Mouse (Mus musculus) activated CD4-positive, CD25-positive, alpha-beta regulatory T cell (primary cell): ENCODE measurements around the gene Otud5. TPM values are rescaled to one million over a fixed set of nuclear protein-coding genes. Genes with fewer than 3 reads are reported as not detected.

Experiments used
- polyA plus RNA-seq, 2 experiments: library from polyadenylated mRNA; unstranded; fragments of 100-300 nt; shearing (Covaris generic); gene quantifications; one replicate each; pipeline ENCODE4 v1.2.1; 2017

The Otud5 gene
- 100 to 1,000 TPM; 135 to 174 TPM for polyA plus RNA-seq

DNA sequence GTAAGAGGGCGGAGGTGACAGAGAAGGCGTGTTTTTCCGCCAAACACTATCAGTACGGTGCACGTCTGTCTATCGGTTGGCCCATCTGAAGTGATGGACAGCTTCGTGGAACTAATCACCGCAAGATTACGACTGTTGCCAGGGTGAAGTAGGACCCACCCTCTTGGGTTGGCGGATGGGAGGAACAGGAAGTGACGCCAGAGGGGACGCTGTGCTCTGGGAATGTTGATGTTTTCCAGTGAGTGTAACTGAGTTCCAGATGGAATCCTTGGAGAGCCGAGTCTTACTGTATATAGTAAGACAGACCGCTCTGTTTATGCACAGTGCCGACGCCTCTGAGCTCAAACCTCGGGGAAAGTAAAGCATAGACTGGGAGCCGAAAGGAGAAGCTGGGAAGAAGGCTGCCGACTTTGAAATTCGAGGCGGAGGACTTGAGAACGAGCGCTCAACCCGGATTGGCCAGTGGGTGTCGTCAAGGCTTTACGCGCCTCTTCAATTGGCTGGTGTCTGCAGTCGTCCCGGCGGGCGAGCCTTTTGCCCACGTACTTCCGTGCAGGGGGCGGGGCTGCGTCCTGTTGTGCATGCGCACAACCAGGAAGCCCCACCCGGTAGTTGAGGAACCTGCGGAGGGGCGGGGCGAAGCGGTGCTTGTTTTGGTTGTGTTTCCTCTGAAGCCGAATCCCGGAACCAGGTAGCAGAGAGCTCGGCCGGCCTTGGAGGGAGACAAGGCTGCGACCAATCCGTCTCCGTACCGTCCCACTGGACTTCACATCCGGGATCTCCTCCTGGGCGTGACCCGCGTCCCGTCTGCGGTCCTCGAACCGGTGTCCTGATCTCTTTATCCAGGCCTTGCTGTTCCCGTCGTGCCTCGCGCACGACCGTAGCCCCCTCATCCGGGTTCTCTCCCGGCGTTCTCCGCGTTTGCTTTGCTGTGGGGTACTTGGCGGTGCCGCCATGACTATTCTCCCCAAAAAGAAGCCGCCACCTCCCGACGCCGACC is at the start of gene Otud5:
TSS of gene Otud5 (plus strand) at position 202 of the 1,000 bp plus-strand sequence.

DNA sequence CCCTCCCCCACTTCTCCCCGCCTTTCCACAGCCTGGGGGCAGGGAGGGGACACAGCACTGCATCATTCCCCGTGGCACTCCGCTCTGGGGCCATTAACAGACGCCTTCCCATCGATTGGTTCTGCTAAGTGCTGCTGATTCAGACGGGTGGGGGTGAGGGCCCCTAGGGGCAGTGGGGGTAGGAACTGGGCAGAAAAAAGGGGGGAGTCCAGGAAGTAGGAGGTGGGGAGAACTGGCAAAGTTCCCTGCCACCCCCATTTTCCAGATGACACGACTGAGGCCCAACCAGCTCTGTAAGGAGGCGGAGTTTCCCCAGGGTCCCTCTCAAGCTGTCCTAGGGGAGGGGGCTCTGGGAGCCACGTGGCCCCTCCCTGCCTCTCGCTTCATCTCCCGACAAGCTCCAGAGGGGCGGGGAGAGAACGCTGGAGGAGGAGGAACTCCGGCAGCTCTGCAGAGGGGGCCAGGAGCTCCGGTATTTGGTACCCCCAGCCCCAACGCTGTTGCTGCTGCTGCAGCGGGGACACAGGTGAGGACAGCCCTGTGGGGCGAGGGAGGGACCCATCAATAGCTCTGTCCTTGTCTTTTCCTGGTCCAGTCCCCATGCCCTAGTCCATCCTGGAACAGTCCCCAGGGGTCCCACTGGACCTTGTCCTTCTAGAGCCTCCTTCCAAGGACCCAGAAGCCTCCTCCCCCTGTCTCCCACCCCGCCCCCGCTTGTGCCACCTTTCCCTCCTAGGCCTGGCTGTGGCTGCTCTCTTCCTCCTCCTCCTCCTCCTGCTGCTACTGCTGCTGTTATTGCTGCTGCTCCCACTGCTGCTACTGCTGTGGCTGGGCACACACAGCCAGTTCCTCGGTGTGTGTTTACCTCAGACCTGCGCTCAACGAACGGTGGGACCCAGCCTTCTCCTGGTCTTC is 19.0 kb upstream of the Otud5 start, which contains the start of gene Kcnd1:
TSS of gene Kcnd1 (plus strand) at position 425 of the 915 bp plus-strand sequence.

DNA sequence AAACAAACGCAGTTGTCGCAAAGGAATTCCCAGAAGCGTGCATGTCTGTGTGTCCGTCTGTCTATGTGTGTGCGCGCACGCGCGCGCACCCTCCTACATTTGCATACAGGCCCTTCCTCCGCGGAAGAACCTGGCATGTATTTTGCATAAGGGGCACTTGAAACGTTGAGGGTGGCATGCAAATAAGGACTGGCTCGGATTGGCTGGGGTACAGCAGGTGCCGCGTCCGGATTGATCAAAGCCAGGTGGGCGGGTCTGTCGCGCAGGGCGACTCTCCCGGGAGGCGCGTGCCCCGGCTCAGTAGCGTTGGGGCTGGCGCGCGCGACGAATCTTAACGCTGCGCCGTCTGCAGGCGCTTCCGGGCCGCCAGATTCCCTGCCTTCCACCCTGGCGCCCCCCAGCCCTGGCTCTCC is 36.8 kb downstream of the Otud5 start, which contains the start of gene Pim2:
TSS of gene Pim2 (plus strand) at position 256 of the 413 bp plus-strand sequence.

DNA sequence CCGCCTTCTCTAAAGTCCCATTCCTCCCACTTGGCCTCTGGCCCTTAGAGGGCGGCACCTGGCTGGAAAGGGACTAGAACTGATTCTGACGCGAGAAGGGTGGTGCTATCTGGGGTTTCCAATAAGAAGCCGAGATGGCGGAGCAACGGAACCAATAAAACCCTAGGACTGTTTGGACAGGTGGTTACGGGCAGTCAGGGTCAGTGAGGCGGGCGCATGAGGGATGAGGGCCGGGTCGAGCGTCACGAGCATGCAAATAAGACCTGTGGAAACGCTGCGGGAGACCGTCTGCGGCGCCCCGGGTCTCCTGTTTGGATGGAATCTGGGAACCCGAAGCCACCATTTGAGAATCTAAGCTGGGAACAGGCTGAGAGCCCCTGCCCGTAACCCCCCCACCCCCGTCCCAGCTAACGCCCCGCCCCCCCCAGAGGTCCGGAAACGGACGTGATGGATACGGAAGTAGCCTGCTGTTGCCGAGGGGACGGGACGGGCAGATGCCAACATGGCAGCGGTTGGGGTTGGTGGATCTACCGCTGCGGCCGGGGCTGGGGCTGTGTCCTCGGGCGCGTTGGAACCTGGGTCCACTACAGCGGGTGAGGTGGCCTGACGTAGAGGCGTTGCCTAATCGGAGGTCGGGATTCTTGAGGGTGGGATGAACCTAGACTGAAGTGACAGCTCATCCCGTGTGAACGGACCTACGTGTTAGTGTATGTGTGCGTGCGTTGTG is 42.8 kb downstream of the Otud5 start, which contains the start of gene Slc35a2:
TSS of gene Slc35a2 (plus strand) at position 188 of the 727 bp plus-strand sequence.

DNA sequence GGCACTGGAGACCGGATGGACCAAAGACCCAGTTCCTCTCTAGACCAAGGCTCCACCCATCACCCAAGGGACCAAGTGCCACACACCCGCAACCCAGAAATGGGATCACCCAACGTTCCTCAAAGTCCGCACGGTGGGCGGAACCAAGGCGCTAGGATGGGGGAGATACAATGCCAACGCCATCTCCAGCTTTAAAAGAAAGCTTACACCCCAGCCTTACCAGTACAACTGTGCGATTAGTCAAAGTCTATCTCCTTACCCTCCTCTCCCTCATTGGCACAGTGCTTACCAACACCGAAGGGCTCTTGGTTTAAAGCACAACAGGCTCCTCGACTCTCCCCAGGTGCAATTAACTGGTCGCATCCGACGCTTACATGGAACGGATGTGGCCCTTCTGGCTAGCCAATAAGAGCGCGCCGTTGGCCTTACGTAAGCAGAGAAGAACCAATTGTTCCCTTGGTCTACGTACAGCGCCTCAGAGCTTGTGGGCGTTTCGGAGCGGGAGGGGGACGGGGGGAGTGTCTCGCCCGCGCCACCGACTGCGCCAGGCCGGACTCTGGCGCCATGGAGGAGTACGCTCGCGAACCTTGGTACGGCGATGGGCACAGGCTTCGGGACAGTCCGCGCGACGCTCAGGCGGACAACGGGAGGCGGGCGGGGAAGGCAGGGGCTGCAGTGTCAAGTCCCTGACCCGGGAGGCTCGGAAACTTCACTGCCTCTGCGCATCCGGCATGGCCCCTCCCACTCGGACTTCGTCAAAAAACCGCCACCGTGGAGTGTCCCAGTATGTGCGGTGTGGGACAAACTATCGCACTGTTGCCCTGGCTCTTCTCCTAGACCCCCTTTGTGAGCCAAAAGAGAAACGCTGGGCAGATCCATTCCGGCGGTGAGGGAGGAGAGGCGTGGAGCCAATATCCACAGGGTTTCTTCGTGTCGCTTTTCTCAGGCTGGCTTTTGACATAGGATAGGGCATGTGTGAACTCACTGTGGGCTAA is 58.0 kb downstream of the Otud5 start, which contains the start of the genes Pqbp1 and Timm17b:
TSS of gene Pqbp1 (minus strand) at position 390 of the 995 bp plus-strand sequence.
TSS of gene Timm17b (plus strand) at position 478 of the 995 bp plus-strand sequence.

DNA sequence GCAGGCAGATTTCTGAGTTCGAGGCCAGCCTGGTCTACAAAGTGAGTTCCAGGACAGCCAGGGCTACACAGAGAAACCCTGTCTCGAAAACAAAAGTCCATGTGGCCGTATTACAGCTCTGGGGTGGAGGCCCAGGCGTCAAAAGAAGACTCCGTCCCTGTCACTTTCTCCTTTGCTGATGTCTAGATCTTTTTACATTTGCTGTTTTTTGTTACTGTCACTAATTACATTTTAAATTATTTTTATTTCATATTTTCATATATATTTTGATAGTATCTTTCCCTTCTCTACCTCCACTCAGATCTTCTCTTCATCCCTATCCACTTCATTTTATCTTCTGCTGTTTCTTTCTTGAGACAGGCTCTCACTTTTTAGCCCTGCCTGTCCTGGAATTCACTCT is 66.6 kb downstream of the Otud5 start, which contains the start of gene Gm10491:
TSS of gene Gm10491 (minus strand) at position 101 of the 400 bp plus-strand sequence.

DNA sequence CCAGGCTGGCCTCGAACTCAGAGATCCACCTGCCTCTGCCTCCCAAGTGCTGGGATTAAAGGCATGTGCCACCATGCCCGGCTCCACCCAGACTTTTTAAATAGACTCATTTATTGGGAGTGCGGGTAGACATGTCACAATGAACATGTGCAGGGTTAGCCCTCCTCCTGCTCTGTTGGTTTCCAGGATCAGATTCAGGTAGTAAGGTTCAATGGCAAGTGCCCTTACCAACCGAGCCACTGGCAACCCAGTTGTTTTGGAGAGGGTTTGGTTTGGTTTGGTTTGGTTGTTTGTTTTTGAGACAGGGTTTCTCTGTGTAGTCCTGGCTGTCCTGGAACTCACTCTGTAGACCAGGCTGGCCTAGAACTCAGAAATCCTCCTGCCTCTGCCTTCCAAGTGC is 68.1 kb downstream of the Otud5 start, which contains the start of gene Gm10490:
TSS of gene Gm10490 (plus strand) at position 301 of the 400 bp plus-strand sequence.

DNA sequence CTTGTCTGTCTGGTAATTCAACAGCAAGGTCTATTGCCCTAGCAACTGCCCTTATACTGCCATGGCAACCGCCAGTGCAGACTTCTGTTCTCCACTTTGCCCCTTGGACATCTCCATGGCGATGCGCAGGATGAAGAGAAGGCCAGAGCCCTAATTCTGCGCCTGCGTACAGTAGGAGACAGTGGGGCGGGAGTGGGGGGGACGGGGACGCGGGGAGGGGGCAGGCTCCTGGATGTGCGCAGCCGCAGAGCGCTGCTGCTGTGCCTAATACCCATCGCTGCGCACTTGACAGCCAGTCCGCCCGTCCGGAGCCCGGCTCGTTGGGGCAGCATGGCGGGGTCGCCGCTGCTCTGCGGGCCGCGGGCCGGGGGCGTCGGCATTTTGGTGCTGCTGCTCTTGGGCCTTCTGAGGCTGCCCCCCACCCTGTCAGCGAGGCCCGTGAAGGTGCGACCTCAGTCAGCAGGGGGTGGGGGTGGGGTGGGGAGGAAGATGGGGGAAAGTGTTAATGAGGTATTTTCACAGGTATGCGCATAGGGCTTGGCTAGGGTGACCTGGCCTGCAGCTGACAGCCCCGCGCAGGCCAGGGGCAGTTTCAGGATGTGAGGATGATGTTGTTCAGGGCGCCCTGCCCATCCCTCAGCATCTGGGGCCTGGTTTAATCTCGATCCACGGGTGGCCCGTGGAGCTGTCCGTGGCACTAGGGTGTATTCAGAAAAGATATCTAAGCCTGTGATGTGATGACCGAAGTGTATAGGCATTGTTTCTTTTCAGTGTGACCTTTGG is 78.6 kb downstream of the Otud5 start, which contains the start of gene Pcsk1n:
TSS of gene Pcsk1n (plus strand) at position 222 of the 783 bp plus-strand sequence.

Other genes with a start within 250 kb of the Otud5 start
- gene Ccdc22, start 235.8 kb upstream of the Otud5 start, polyA plus RNA-seq, result 10 to 100 TPM; 14.3 to 20.4 TPM
- gene Cacna1f, start 234.3 kb upstream of the Otud5 start, polyA plus RNA-seq, result not detected
- 10 to 100 TPM in 1 of 2 experiments, 1 to 10 TPM in 1; 9.8 to 11.2 TPM for gene Syp, start 202.9 kb upstream of the Otud5 start, polyA plus RNA-seq
- gene Prickle3, start 184.1 kb upstream of the Otud5 start, polyA plus RNA-seq, result 10 to 100 TPM; 20.7 to 26.7 TPM
- 100 to 1,000 TPM; 131 to 140 TPM for gene Plp2, start 170.0 kb upstream of the Otud5 start, polyA plus RNA-seq
- gene Magix, start 160.1 kb upstream of the Otud5 start, polyA plus RNA-seq, result under 1 TPM; 0.07 to 0.15 TPM
- 10 to 100 TPM; 53.2 to 55.6 TPM for gene Gpkow, start 144.2 kb upstream of the Otud5 start, polyA plus RNA-seq
- gene Wdr45, start 127.0 kb upstream of the Otud5 start, polyA plus RNA-seq, result 10 to 100 TPM; 79.2 to 82.1 TPM
- gene Gm45208, start 119.1 kb upstream of the Otud5 start, polyA plus RNA-seq, result not detected
- gene Praf2, start 112.9 kb upstream of the Otud5 start, polyA plus RNA-seq, result 10 to 100 TPM; 23.5 to 24.1 TPM
- gene Ccdc120, start 90.5 kb upstream of the Otud5 start, polyA plus RNA-seq, result not detected
- 10 to 100 TPM; 25.7 to 39.5 TPM for gene Tfe3, start 78.8 kb upstream of the Otud5 start, polyA plus RNA-seq
- gene Gripap1, start 51.6 kb upstream of the Otud5 start, polyA plus RNA-seq, result 10 to 100 TPM; 74.5 to 78.6 TPM
- gene Kcnd1, start 19.1 kb upstream of the Otud5 start, polyA plus RNA-seq, result under 1 TPM; 0.21 to 0.61 TPM
- 100 to 1,000 TPM in 1 of 2 experiments, 10 to 100 TPM in 1; 57.1 to 169 TPM for gene Pim2, start 36.9 kb downstream of the Otud5 start, polyA plus RNA-seq
- gene Slc35a2, start 42.7 kb downstream of the Otud5 start, polyA plus RNA-seq, result 10 to 100 TPM; 21.5 to 29.9 TPM
- 100 to 1,000 TPM in 1 of 2 experiments, 10 to 100 TPM in 1; 99.4 to 142 TPM for gene Pqbp1, start 57.9 kb downstream of the Otud5 start, polyA plus RNA-seq
- 100 to 1,000 TPM; 122 to 162 TPM for gene Timm17b, start 58.0 kb downstream of the Otud5 start, polyA plus RNA-seq
- not detected for gene Gm10491, start 66.5 kb downstream of the Otud5 start, polyA plus RNA-seq
- not detected for gene Gm10490, start 68.2 kb downstream of the Otud5 start, polyA plus RNA-seq
- not detected for gene Pcsk1n, start 78.5 kb downstream of the Otud5 start, polyA plus RNA-seq
- gene Eras, start 87.2 kb downstream of the Otud5 start, polyA plus RNA-seq, result not detected
- gene Hdac6, start 106.5 kb downstream of the Otud5 start, polyA plus RNA-seq, result 10 to 100 TPM; 10.8 to 15.6 TPM
- 10 to 100 TPM; 23.4 to 63.7 TPM for gene Gata1, start 136.7 kb downstream of the Otud5 start, polyA plus RNA-seq
- not detected for gene Glod5, start 177.1 kb downstream of the Otud5 start, polyA plus RNA-seq
- gene Suv39h1, start 233.4 kb downstream of the Otud5 start, polyA plus RNA-seq, result 10 to 100 TPM; 17.5 to 26.2 TPM
- gene Was, start 249.1 kb downstream of the Otud5 start, polyA plus RNA-seq, result 100 to 1,000 TPM in 1 of 2 experiments, 10 to 100 TPM in 1; 98.6 to 110 TPM